Mouse (Mus musculus) liver, adult 2 months (tissue): ENCODE data around the gene Armcx3.
A peak's percentile ranks its signal among the peaks of the same experiment; 100 is the strongest.

Experiments used
- CTCF ChIP-seq: fragments of 200-500 bp; IDR thresholded peaks from 2 replicates; pipeline ENCODE4 v1.5.1; 2011; ENCODE audit warnings: low read depth, low read length, control low read depth
- POLR2A ChIP-seq: fragments of 200-500 bp; IDR thresholded peaks from 2 replicates; pipeline ENCODE4 v1.6.1; 2011; ENCODE audit warnings: low read length, control low read depth; ENCODE audit not compliant: insufficient read depth; ENCODE audit errors: extremely low read depth

- no peak for TF ChIP-seq POLR2A
- 0 out of 2 replicates have a peak, but pooled peaks have one; percentile 11 for TF ChIP-seq CTCF
Measured at GRCm38 (mm10) chrX:134729778-134730177, 26.6 kb upstream of the Armcx3 start.
